Mouse (Mus musculus) embryonic facial prominence, embryonic 12.5 days (tissue): ENCODE results near the gene Sp9. TPM values are rescaled to one million over a fixed set of nuclear protein-coding genes. Genes with fewer than 3 reads are reported as not detected.

Source experiments
- ATAC-seq: fragments of 200-750 bp; cut with Nextera tagmentation; 2 replicates; pipeline ENCODE4 v1.8.0; 2017; ENCODE audit not compliant: insufficient number of reproducible peaks, insufficient read depth, low FRiP score, low TSS enrichment
- H3K27ac ChIP-seq: fragments of 300-500 bp; sonication (generic); 2 replicates; pipeline ENCODE4 v1.5.1; 2016; ENCODE audit warnings: mild to moderate bottlenecking
- H3K27me3 ChIP-seq: fragments of 300-500 bp; sonication (generic); 2 replicates; pipeline ENCODE4 v1.6.1; 2016; ENCODE audit warnings: mild to moderate bottlenecking, moderate library complexity
- H3K36me3 ChIP-seq: fragments of 300-500 bp; sonication (generic); 2 replicates; pipeline ENCODE4 v1.6.1; 2016; ENCODE audit warnings: mild to moderate bottlenecking
- H3K4me1 ChIP-seq: fragments of 300-500 bp; sonication (generic); 2 replicates; pipeline ENCODE4 v1.6.1; 2016
- H3K4me2 ChIP-seq: fragments of 300-500 bp; sonication (generic); replicated peaks from 2 replicates; pipeline ENCODE4 v1.6.1; 2016; ENCODE audit warnings: mild to moderate bottlenecking, moderate library complexity
- H3K4me3 ChIP-seq: fragments of 300-500 bp; sonication (generic); 2 replicates; pipeline ENCODE4 v1.5.1; 2016; ENCODE audit warnings: mild to moderate bottlenecking
- H3K9ac ChIP-seq: fragments of 300-500 bp; sonication (generic); 2 replicates; pipeline ENCODE4 v1.6.1; 2016; ENCODE audit warnings: mild to moderate bottlenecking, moderate library complexity
- H3K9me3 ChIP-seq: fragments of 300-500 bp; sonication (generic); 2 replicates; pipeline ENCODE4 v1.6.1; 2016; ENCODE audit warnings: mild to moderate bottlenecking, moderate library complexity
- WGBS: fragments of 180-500 bp; shearing (Covaris S2); methylation state at CpG from one replicate; pipeline ENCODE4 v1.1.7; 2016; 5-methylcytosine and 5-hydroxymethylcytosine counted together
- polyA plus RNA-seq: library from polyadenylated mRNA; unstranded; fragments of >200 nt; fragmentation: Nextera tagmentation; extraction: Ambion mirVana; gene quantifications from 2 replicates; pipeline ENCODE4 v1.2.1, GENCODE M21; 2016

Gene Sp9
- polyA plus RNA-seq, 1 experiment from 2014 or later = 1.6 TPM

- Histone ChIP-seq H3K4me2 (no peak overlapping the region), H3K9me3 (no peaks in the 10 kb centered on the region), H3K9ac (no peak overlapping the region), H3K4me3 (no peak overlapping the region), H3K27me3 (peaks cover 77% of the 10 kb centered on the region), H3K27ac (no peak overlapping the region), H3K36me3 (no peaks in the 10 kb centered on the region), H3K4me1 (peaks cover 28% of the 10 kb centered on the region)
- under 1% methylated on average over 12 of the region's 12 CpGs for WGBS
- no peak for ATAC-seq
Observed at GRCm38 (mm10) chr2:73268281-73268680, 3.4 kb upstream of the Sp9 start.

- no peak for ATAC-seq
- Histone ChIP-seq H3K4me1 (peaks cover 34% of the 10 kb centered on the region), H3K4me2 (no peak overlapping the region), H3K36me3 (no peaks in the 10 kb centered on the region), H3K9me3 (no peaks in the 10 kb centered on the region), H3K4me3 (no peak overlapping the region), H3K9ac (no peak overlapping the region), H3K27me3 (peaks cover 82% of the 10 kb centered on the region), H3K27ac (no peak overlapping the region)
- 5% methylated on average over 8 of the region's 8 CpGs for WGBS
Observed at GRCm38 (mm10) chr2:73268836-73269395, 2.8 kb upstream of the Sp9 start.

GRCm38 (mm10) chr2:73269666-73270065, 2.1 kb upstream of the Sp9 start:
- Histone ChIP-seq H3K4me1 (peaks cover 34% of the 10 kb centered on the region), H3K36me3 (no peaks in the 10 kb centered on the region), H3K4me2 (no peak overlapping the region), H3K4me3 (no peak overlapping the region), H3K27ac (no peak overlapping the region), H3K9me3 (no peaks in the 10 kb centered on the region), H3K27me3 (peaks cover 83% of the 10 kb centered on the region), H3K9ac (no peak overlapping the region)
- no peak for ATAC-seq
- WGBS = under 1% methylated on average over 17 of the region's 17 CpGs

GRCm38 (mm10) chr2:73270071-73270592, 1.6 kb upstream of the Sp9 start:
- peaks cover 31% of the 10 kb centered on the region for H3K4me1 ChIP-seq

GRCm38 (mm10) chr2:73270593-73271458, 899 bp upstream of the Sp9 start:
- H3K9ac ChIP-seq = no peak overlapping the region
- peak overlapping the region; percentile 10; the same call in 1 of the 2 replicates for H3K4me3 ChIP-seq
- H3K4me1 ChIP-seq = peaks cover 31% of the 10 kb centered on the region
- under 1% methylated on average over 38 of the region's 38 CpGs for WGBS
- H3K27ac ChIP-seq = no peak overlapping the region
- no peak for ATAC-seq
- no peaks in the 10 kb centered on the region for H3K36me3 ChIP-seq
- no peaks in the 10 kb centered on the region for H3K9me3 ChIP-seq
- peak overlapping the region; percentile 58; the same call in 1 of the 2 replicates for H3K4me2 ChIP-seq
- H3K27me3 ChIP-seq = peaks cover 73% of the 10 kb centered on the region

More at GRCm38 (mm10) chr2:73270071-73270592, 1.6 kb upstream of the Sp9 start:
- no peaks in the 10 kb centered on the region for H3K9me3 ChIP-seq
- no peak overlapping the region for H3K9ac ChIP-seq
- no peak for ATAC-seq
- H3K27me3 ChIP-seq = peaks cover 80% of the 10 kb centered on the region
- WGBS = under 1% methylated on average over 14 of the region's 14 CpGs
- H3K4me3 ChIP-seq = no peak overlapping the region
- no peaks in the 10 kb centered on the region for H3K36me3 ChIP-seq
- no peak overlapping the region for H3K27ac ChIP-seq
- 0 out of 2 replicates have a peak overlapping the region, but pooled peaks have one; percentile 58 for H3K4me2 ChIP-seq

- H3K9me3 ChIP-seq = no peaks in the 10 kb centered on the region
- peaks cover 34% of the 10 kb centered on the region for H3K4me1 ChIP-seq
- no peaks in the 10 kb centered on the region for H3K36me3 ChIP-seq
- peak overlapping the region; percentile 47; the same call in 1 of the 2 replicates for H3K9ac ChIP-seq
- peak overlapping the region; percentile 41 for H3K4me3 ChIP-seq
- H3K4me2 ChIP-seq = peak overlapping the region; percentile 58
- WGBS = under 1% methylated on average over 52 of the region's 55 CpGs
- H3K27ac ChIP-seq = no peak overlapping the region
- ATAC-seq = no peak
- peaks cover 65% of the 10 kb centered on the region for H3K27me3 ChIP-seq
Observed at GRCm38 (mm10) chr2:73272351-73273248, 875 bp downstream of the Sp9 start.

- Histone ChIP-seq H3K36me3 (no peaks in the 10 kb centered on the region), H3K27ac (0 out of 2 replicates have a peak overlapping the region, but pooled peaks have one; percentile 9), H3K9ac (peak overlapping the region; percentile 47), H3K4me3 (peak overlapping the region; percentile 41), H3K4me1 (peaks cover 37% of the 10 kb centered on the region), H3K9me3 (no peaks in the 10 kb centered on the region), H3K27me3 (peaks cover 62% of the 10 kb centered on the region), H3K4me2 (peak overlapping the region; percentile 58)
- ATAC-seq = peak; percentile 38; the same call in 1 of the 2 replicates
- whole genome bisulfite sequencing = under 1% methylated on average over 108 of the region's 110 CpGs
Observed at GRCm38 (mm10) chr2:73273249-73274118, 1.8 kb downstream of the Sp9 start.

- ATAC-seq = no peak
- WGBS = under 1% methylated on average over 88 of the region's 88 CpGs
Observed at GRCm38 (mm10) chr2:73274119-73274920, 2.6 kb downstream of the Sp9 start.

GRCm38 (mm10) chr2:73275261-73276040, 3.7 kb downstream of the Sp9 start:
- no peak overlapping the region for H3K9ac ChIP-seq
- peaks cover 48% of the 10 kb centered on the region for H3K4me1 ChIP-seq
- no peaks in the 10 kb centered on the region for H3K36me3 ChIP-seq
- no peak overlapping the region for H3K27ac ChIP-seq
- H3K9me3 ChIP-seq = no peaks in the 10 kb centered on the region
- 8% methylated on average over 8 of the region's 8 CpGs for WGBS
- no peak for ATAC-seq
- H3K4me3 ChIP-seq = no peak overlapping the region
- H3K4me2 ChIP-seq = no peak overlapping the region
- peaks cover 60% of the 10 kb centered on the region for H3K27me3 ChIP-seq

More at GRCm38 (mm10) chr2:73274119-73274920, 2.6 kb downstream of the Sp9 start:
- H3K4me3 ChIP-seq = peak overlapping the region; percentile 41
- H3K27ac ChIP-seq = no peak overlapping the region
- peaks cover 63% of the 10 kb centered on the region for H3K27me3 ChIP-seq
- H3K4me1 ChIP-seq = peaks cover 45% of the 10 kb centered on the region
- H3K9me3 ChIP-seq = no peaks in the 10 kb centered on the region
- peak overlapping the region; percentile 43 for H3K9ac ChIP-seq
- peak overlapping the region; percentile 58 for H3K4me2 ChIP-seq
- H3K36me3 ChIP-seq = no peaks in the 10 kb centered on the region
